Mouse (Mus musculus): ENCODE results near the gene Maip1.

The Maip1 gene

DNA sequence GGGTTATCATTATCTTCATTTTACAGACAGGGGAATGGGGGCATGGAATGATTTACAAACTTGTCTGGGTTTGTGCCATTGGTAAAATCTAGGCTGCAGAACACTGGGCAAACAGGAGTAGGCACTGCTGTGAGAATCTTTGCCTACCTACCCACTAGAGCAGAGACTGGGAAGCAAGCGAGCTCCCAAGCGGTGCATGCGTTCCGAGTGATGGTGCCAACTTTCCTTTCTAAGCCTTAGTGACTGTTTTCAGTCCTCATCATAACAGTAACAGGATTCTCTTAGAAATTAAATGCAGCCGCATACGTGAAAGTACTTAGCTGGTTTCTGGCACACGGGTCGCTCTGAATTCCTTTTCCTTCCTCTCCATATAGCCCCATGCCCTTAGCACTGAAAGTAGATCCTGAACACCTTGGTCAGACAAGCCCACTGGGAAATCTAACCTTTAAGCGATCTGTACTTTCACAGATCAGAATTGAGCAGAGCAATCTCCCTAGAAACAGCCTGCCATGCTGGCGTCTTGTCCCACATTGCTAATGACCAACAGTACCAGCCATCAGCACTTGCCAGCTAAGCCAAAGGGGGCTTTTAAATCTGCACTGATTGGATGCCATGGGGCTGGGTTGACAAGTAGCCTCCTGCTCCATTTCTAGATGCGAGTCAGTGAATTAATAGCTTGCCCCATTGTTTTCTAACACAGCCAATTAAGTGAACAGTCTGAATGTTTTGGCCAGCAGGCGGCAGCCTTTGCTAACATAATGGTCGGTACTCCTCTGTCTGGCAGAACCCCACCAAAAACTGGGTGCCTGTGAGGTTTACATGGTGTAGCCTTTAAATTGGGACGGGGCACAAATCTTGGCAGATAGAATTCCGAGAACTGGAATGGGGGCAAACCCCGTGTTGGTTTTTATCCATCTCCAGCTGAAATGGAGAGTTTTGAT is 22.5 kb downstream of the Maip1 start:
- no peak for DNase-seq (ENCODE audit: low read depth, low spot score)

DNA sequence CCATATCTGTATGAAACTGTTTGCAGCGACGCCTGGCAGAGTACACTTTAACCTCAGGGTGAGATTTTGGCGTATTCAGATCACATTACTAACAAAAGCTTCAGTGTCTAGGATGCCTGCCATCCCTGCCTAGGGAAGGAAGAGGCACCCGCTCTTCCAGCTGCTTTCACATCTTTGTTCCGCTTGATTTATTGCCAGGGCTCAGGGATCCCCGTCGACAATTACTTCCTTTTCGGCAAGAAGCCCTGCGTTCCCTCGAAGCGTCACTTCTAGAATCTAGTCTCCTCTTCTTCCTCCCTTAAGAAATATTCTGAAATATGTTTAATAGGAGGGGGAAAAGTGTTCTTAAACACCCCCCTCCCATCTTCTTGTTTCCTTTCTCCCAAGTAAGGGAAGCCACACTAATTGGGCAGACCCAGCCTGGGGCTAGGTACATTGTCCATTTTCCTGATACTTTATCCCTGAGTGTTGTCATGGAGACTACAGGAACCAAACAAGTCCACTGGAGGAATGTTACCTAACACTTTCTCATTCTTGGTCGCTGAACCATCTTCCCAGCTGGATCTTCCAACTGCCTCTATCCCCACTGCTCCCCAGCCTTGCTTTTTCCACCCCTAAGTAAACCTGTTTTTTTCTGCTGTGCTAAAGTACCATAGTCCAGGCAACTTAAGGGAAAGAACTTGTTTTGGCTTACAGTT is 23.8 kb downstream of the Maip1 start:
- DNase-seq (ENCODE audit: low read depth, low spot score) = no peak

DNA sequence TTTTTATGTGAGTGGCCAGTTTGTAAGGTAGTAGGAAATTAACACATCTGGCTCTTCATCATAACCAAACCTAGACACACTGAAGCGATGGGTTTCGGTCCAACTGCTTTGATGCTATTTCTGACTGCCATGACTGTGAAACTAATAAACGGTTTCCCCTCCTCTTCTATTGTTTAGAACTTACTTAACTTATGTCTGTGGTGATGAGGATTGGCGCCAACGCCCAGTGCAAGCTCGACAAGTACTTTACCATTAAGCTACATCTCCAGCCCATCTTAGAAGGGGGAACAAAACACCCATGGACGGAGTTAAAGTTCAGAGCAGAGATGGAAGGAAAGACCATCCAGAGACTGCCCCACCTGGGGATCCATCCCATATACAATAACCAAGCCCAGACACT is 27.0 kb downstream of the Maip1 start:
- DNase-seq (ENCODE audit: low read depth, low spot score) = no peak

DNA sequence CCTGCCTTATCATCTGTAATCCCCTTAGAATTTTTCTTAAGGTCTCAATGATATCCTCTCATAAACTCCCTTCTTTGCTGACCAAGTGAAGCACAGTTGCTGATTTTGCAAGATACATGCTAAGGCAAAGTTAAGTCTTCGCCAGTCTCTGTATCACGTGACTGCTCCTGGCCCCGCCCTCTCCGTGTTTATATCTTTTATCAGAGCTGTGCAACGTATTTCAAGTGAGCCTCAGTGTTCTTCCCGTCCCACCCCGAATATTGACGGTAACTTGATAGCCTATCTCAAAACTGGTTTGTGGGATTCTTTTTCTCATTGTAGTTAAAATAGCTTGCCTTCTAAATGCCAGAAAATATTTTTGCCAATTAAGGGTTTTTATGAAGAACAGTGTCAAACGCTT is 30.3 kb downstream of the Maip1 start:
- DNase-seq (ENCODE audit: low read depth, low spot score) = no peak

DNA sequence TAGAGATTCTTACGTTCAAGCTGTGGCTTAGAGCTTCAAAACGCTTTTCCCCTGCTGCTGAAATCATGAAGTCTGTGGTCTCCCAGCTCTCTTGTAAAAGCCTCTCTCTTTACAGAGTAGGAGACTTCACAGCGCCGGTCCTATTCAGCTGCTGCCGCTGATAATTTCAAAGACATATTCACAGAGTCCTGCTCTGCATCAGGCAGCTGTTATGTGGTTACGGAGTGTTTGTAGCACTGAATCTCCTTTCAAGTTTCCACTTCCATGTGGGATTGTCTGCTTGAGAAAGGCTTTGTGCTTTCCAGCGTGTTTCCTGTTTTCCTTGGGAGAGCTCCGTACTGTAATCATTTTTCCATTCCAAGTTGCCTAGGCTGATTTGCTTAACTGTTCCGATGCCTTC is 30.8 kb downstream of the Maip1 start:
- DNase-seq (ENCODE audit: low read depth, low spot score) = no peak

DNA sequence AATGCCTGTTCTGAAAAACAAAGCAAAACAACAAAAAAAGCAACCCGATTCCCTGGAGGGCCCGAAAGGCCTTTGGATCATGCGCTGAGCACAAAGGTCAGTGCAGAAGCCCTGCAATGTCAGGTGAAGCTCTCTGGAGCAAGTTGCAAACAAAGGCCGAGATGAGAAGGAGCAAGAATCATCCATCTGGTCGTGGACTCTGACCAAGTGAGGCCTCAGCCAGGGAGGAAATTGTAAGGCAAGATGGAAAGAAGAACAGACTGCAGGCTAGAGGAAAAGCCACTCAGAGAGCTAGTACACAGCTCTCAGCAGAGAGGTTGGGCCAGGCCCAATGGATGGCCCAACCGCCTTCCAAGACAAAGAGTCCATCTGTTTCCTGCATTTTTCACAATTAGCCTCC is 32.9 kb downstream of the Maip1 start:
- DNase-seq (ENCODE audit: low read depth, low spot score) = no peak

DNA sequence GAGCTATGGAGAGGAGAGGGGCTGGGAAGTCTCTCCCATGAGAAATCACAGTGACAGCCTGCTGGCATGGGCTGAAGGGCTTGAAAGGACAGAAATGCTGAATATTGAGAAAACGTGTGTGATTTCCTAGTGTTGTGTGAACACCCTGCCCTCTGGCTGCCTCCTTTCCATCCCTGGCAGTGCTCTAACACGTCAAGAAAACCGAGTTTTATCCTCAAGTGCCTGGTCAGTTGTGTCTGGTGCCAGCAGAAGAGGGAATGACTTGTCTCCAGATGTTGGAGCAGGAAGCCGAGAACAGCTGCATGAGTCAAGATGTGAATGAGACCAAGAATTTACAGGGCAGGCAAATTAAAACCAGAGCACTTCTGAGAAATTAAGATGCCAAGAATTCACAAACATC is 34.6 kb downstream of the Maip1 start:
- no peak for DNase-seq (ENCODE audit: low read depth, low spot score)

DNA sequence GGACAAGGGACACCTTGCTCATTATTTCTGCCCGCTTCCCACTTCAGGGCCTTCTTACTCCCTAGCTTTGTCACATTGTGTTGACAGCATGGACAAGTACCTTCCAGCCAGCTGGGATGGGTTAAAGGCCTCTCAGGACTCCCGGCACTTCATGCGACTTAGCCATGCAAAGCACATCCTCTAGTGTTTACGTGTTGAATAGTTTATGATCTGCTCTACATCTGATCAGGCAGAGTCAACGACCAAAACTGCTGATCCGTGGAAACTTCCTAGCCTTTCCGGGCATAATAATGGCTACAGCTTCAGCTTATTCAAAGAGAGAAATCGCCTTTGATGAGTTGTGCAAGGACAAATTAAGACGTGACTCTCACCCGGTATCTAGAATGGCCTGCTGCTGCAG is 39.6 kb downstream of the Maip1 start:
- DNase-seq (ENCODE audit: low read depth, low spot score) = no peak

DNA sequence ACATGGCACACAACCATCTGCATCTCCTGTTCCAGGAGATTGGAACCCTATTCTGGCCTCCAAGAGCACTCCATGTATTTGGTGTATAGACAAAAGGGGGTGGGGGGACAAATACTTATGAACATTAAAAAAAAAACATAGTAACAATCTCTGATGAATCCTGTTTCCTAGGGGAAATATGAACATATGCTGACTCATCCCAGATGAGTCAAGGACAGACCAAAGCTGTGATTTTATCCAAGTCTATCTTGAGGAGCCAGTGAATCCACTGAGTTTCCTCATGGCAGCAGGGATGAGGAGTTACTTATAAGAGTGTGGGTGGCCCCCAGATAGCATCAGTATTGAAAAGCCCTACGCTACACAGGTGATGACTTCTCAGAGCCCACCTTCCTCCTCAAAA is 44.1 kb downstream of the Maip1 start:
- no peak for DNase-seq (ENCODE audit: low read depth, low spot score)

DNA sequence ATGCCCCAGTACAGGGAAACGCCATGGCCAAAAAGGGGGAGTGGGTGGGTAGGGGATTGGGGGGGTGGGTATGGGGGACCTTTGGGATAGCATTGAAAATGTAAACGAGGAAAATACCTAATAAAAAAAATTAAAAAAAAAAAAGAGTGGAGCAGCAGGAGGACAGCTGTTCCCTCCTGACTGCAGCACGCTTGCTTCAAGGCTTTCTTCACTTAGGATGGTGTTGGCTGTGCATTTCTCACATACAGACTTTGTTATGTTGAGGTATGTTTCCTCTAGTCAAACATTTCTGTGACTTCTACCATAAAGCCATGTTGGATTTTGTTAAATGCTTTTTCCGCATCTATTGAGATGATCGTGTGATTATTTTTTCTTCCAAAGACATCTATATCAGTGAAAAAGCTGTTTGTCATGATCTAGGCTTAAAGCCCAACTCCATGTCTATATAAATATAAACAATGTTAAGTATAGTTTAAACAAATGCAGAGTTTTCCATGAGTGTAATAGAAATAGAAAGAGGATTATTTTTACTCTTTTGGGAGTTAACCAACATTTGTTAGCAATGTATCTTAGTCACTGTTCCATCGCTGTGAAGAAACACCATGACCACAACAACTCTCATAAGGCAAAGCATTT is 54.3 kb downstream of the Maip1 start:
- DNase-seq (ENCODE audit: low read depth, low spot score) = no peak

All from brain, embryonic 18.5 days (tissue).